Mouse (Mus musculus) erythroblast, embryonic 14.5 days (primary cell): Measurements from ENCODE around the gene Azin2.

Experiments
- GATA1 ChIP-seq: IDR thresholded peaks from 2 replicates; pipeline ENCODE4 v1.6.1; 2012; ENCODE audit warnings: low read length, inconsistent platforms, mixed read lengths
- TAL1 ChIP-seq: IDR thresholded peaks from 3 replicates; pipeline ENCODE4 v1.6.1; 2012; ENCODE audit warnings: low read length, inconsistent platforms, mixed read lengths

DNA sequence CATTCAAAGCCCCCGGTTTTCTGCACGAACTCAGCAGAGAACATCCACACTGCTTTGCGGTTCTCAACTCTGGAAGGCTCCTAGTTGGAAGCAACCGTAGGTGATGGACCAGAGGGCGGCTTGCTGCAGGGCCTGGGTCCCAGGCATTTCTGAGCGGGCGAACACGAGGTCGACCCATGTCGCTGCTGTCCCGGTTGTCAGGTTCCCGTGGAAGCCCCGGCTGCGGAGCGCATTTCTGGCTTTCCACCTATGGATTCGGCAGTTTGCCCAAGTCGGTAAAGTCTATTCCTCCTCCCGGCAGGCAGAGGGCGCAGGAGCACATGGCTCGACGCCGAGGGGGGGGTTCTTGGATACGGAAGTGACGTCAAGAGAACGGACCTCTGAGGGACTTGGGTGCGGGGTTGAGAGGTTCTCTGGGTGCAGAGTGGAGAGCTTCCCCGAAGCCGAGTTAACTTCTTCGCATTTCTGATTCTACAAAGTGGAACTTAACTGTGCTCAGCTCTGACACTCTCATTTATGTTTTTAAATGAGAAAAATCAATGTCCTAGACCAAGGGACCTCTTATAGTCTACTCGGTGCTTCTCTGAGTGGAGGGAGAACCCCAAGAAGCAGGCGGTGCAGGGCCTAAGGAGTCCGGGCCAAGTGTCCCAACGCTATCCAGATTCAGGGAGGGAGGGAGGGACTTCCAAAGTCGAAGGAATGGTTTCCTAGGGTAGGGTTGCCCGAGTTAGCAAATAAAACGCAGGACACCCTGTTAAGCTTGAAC is 37.2 kb downstream of the Azin2 start:
- TF ChIP-seq GATA1 (no peak), TAL1 (no peak)
